Mouse (Mus musculus): ENCODE measurements around the gene Esp34. TPM values are rescaled to one million over a fixed set of nuclear protein-coding genes. Genes with fewer than 3 reads are reported as not detected.

Gene Esp34
- polyA plus RNA-seq (2015; fragmentation: Illumina TruSeq; extraction: RNeasy Lipid Tissue Mini Kit (QIAGEN cat#74804); ENCODE audit: insufficient read depth, low replicate concordance): not detected

GRCm38 (mm10) chr17:38553892-38554291, at the start of gene Esp34:
Gene Esp34 (plus strand): TSS chr17:38554192.

Other genes starting within 250 kb of the Esp34 start
- not detected for gene Olfr137, start 246.6 kb upstream of the Esp34 start, polyA plus RNA-seq (2015; fragmentation: Illumina TruSeq; extraction: RNeasy Lipid Tissue Mini Kit (QIAGEN cat#74804); ENCODE audit: insufficient read depth, low replicate concordance)
- gene Olfr136, start 224.4 kb upstream of the Esp34 start, polyA plus RNA-seq (2015; fragmentation: Illumina TruSeq; extraction: RNeasy Lipid Tissue Mini Kit (QIAGEN cat#74804); ENCODE audit: insufficient read depth, low replicate concordance): not detected
- gene Esp36, start 134.0 kb upstream of the Esp34 start, polyA plus RNA-seq (2015; fragmentation: Illumina TruSeq; extraction: RNeasy Lipid Tissue Mini Kit (QIAGEN cat#74804); ENCODE audit: insufficient read depth, low replicate concordance): not detected
- not detected for gene Esp31, start 85.3 kb downstream of the Esp34 start, polyA plus RNA-seq (2015; fragmentation: Illumina TruSeq; extraction: RNeasy Lipid Tissue Mini Kit (QIAGEN cat#74804); ENCODE audit: insufficient read depth, low replicate concordance)

Measured in spleen, adult 10 weeks (tissue).